Mouse (Mus musculus) kidney, postnatal 14 days (tissue): Measurements from ENCODE around the gene Nfatc2.
A peak's percentile ranks its signal among the peaks of the same experiment; 100 is the strongest.

Source experiments
- DNase-seq: peaks from one replicate; pipeline ENCODE4 v3.0.0; 2022; ENCODE audit warnings: mixed read lengths

The Nfatc2 gene

GRCm38 (mm10) chr2:168577381-168577780 lies 24.1 kb downstream of the Nfatc2 start:
- no peak for DNase-seq

- DNase-seq: peak; percentile 54
These were observed 25.6 kb downstream of the Nfatc2 start for GRCm38 (mm10) chr2:168575834-168576233.

DNA sequence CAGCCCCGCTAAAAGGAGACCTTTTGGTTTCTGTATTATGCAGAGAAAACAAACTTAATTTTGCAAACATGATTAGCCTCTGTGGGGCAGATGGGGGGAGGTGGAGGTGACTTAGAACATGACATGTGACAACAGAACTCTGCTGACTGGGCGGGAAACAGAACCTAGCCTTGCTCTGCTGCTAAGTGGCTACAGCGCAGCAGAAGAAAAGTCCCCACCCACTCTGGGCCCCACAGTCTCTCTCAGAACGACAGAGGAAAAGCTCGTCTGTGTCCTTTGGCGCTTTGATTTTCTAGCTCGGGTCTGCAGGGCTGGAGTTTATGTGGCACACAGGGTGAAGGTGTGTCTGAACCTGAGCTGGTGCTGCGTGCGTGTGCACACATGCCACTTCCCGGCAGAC lies 26.5 kb downstream of the Nfatc2 start:
- no peak for DNase-seq

- no peak for DNase-seq
These were observed 27.6 kb downstream of the Nfatc2 start for GRCm38 (mm10) chr2:168573866-168574265.

DNA sequence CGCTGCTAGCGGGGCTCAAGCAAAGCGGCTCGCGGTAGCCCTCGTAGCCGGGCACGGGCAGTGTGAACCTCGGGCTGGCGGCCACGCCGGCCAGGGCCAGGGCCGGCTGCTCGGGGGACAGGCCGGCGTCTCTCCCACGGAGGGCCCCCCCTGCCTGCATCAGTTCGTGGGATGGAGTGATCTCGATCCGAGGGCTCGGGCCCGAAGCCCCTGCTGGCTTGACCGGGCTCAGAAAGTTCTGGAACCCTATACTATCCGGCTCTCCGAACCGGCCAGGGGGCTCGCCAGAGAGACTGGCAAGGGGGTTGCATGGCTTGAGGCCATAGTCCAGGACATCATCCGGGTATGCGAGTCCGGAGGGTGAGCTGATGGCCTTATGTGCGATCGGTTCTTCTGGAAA lies 30.2 kb downstream of the Nfatc2 start:
- DNase-seq: no peak

GRCm38 (mm10) chr2:168565538-168566253 lies 35.8 kb downstream of the Nfatc2 start:
- no peak for DNase-seq

DNA sequence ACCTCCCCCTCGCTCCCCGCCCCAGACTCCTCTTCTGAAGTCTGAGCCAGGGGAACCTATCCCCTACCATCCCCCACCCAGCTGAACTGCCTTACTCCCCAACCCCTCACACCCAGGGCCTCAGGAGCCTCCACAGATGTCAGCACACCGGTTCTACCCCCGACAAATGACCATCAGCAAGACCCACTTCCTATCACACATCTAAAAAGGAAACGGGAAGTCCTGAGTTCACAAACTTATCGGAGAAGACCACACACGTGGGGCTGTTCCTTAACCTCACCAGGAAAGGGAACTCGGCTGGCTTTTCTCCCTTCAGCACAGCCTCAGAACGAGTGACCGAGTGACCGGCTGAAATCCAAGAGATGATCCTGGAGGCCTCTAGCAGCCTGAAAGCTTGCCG lies 38.3 kb downstream of the Nfatc2 start:
- DNase-seq: no peak

GRCm38 (mm10) chr2:168557035-168557434 lies 44.4 kb downstream of the Nfatc2 start:
- no peak for DNase-seq

- DNase-seq: peak; percentile 47
These were observed 45.4 kb downstream of the Nfatc2 start for GRCm38 (mm10) chr2:168555897-168556670.

DNA sequence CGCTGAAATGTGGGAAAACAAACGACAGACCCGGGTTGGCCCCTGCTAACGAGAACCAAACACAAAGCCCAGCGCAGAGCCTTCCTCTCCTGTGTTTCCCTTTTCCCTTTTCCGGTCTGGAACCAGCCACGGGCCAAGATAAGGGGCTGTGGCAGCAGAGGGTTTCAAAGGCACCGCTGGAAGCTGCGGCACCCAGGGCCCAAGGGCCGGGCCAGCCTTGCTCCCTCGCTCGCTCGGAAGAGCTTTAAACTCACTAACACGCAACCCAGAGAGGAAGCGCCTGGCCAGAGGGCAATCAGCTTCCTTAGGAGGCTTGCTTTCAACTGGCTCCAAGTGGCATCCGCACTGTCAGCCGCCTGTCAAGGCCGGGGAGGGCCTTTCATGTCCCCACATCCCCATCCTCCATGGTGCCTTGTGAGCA lies 47.9 kb downstream of the Nfatc2 start:
- peak; percentile 50 for DNase-seq

- DNase-seq: peak; percentile 71
These were observed 49.1 kb downstream of the Nfatc2 start for GRCm38 (mm10) chr2:168552405-168552804.

GRCm38 (mm10) chr2:168551218-168551617 lies 50.2 kb downstream of the Nfatc2 start:
- DNase-seq: no peak

DNA sequence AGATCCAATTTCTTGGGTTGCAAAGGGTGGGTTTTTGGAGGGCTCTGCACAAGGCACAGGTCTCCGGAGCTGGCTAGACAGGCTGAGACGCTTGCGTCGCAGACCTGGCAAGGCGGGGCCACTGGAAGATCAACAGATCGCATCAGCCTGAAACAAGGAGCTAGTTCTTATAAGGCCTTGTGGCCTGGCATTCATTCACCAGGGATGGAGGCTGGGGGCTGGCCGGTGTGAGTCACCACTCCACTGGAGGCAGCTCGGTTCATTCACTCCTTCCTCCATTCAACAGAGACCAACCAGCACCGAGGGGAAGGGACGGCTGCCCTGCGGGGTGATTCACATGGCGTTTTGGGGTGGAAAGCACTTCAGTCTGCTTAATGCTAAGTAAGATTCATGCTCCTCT lies 52.1 kb downstream of the Nfatc2 start:
- no peak for DNase-seq

DNA sequence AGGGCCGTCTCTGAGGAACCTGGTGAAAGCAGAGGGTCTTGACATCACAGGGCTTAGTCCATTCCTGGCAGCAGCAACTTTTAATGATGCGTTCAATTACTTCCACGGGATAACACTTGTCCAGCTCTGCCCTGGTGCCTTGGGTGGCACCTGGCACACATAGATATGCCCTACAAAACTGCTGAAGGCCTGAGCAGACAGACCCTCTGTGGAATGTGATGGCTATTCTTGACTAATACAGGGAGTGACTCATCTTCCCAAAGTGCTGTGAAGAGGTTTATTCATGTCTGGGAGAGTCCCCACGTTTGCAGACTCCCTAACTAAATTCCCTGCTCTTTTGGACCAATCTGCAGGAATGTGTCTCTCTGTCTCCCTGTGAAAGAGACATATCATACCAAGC lies 53.4 kb downstream of the Nfatc2 start:
- DNase-seq: no peak

- peak; percentile 17 for DNase-seq
These were observed 55.4 kb downstream of the Nfatc2 start for GRCm38 (mm10) chr2:168545901-168546557.

- DNase-seq: peak; percentile 78
These were observed 57.4 kb downstream of the Nfatc2 start for GRCm38 (mm10) chr2:168544102-168544501.

GRCm38 (mm10) chr2:168543026-168543425 lies 58.4 kb downstream of the Nfatc2 start:
- no peak for DNase-seq

- DNase-seq: no peak
These were observed 60.2 kb downstream of the Nfatc2 start for GRCm38 (mm10) chr2:168541223-168541622.

DNA sequence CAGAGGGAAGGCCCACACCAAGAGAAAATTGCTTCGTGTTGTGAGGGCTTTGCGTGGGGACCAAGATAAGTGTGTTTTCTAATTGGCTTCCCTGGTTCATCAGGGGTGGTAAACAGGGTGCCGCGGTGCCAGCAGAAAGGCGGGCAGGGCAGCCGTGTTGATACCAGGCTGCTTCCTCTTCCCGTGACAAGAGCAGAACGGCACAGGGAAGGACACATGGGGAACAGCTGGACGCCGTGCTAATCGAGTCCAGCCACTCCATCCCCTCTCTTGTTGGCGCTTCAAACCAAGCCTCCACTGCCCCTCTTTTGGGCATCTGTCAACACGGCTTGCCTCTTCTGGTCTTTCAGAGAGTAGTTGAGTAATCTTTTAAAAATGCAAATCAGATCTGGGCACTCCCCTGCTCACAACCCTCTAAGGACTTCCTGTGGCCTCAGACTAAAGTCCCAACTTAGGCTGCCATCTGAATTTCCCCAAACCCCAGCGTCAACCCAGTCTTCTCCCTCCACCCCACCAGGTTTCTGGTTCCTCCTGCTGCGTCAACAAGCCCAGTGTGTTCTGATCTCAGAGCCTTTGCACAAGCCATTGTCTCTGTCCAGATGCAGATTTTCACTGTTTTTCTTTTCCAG lies 61.7 kb downstream of the Nfatc2 start:
- DNase-seq: no peak

DNA sequence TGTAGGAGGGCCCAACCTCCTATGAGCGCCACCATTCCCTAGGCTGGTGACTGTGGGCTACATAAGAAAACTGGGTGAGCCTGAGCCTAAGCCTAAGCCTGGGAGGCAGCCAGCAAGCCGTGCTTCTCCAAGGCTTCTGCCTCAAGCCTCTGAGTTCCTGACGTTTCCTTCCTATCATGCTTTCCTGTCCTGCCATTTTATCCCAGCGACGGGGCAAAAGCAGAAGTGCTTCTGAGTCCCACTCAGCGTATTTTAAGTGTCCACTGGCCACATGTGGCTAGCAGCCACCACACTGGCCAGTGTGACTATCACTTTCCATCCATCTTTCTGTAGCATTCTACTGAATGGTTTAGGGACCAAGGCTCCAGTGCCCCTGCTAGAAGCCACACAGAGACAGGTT lies 62.4 kb downstream of the Nfatc2 start:
- no peak for DNase-seq

DNA sequence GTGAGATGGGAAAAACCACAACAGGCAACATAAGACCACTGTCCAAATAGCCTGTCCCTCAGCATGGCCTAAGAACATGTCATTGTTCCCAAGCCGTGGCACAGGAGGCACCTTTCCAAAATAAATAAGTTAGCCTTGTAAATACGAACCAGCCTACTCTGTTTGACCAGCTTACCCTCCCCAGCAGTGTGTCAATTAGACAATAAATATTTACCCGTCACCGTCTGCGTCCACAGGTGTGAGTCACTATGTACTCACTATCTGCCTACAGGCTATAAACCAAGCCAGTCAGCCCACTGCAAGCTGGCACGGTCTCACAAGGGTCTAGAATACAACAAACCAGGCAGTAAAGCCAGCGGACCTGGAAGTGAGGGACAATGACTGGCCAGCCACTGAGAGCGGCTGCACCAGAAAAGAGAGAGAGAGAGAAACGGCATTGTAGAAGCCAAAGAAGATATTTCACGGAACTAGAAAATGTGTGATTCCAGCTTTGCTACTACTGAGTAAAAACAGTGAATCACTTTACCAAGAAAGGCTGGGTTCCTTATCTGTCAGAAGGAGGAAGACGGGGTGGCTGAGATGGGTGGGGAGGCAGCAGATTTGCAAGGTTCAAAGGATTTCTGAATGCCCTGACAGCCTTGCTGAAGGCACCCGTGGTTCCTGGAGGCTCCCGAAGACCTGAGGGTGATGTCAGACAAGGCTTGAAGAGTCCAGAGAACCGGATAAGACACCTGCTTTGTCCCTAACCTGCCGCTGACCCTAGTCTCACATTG lies 69.2 kb downstream of the Nfatc2 start:
- DNase-seq: no peak

GRCm38 (mm10) chr2:168528551-168528950 lies 72.9 kb downstream of the Nfatc2 start:
- DNase-seq: peak; percentile 59

- no peak for DNase-seq
These were observed 74.0 kb downstream of the Nfatc2 start for GRCm38 (mm10) chr2:168527430-168527792.
